Mouse (Mus musculus): ENCODE data around the gene Iqgap2. TPM values are rescaled to one million over a fixed set of nuclear protein-coding genes. Genes with fewer than 3 reads are reported as not detected.

The Iqgap2 gene
- total and polyA plus RNA-seq, 3 experiments: 0.08 to 0.14 (median 0.11) TPM

- H3K4me2 ChIP-seq (ENCODE audit: insufficient read depth, low read depth, poor library complexity, severe bottlenecking): no peak overlapping the region
- peaks cover 19% of the 10 kb centered on the region for H3K9me3 ChIP-seq (replicated peaks; ENCODE audit: low read length)
- no peak for DNase-seq (ENCODE audit: extremely low read depth)
- H3K79me2 ChIP-seq (replicated peaks; ENCODE audit: control insufficient read depth, extremely low read depth, insufficient read depth, poor library complexity, severe bottlenecking): no peaks in the 10 kb centered on the region
- H3K36me3 ChIP-seq (replicated peaks in 1 of 2; ENCODE audit: control insufficient read depth in 1 of 2, insufficient read depth in 1 of 2, low read length in 1 of 2): no peaks in the 10 kb centered on the region
- no peak overlapping the region for H3K4me3 ChIP-seq (replicated peaks in 1 of 3; ENCODE audit: low read depth in 2 of 3, low read length in 2 of 3, poor library complexity in 1 of 3)
- TF ChIP-seq RCOR1 (conservative IDR thresholded peaks at IDR 0.05; ENCODE audit: low read depth, low read length) (no peak), TCF12 (IDR thresholded peaks at IDR 0.05; ENCODE audit: low read depth, low read length) (no peak), ZKSCAN1 (IDR thresholded peaks at IDR 0.05; ENCODE audit: borderline replicate concordance, low read depth, low read length) (no peak), MEF2A (IDR thresholded peaks at IDR 0.05; ENCODE audit: borderline replicate concordance, low read depth, low read length) (no peak), ETS1 (conservative IDR thresholded peaks at IDR 0.05; ENCODE audit: low read depth, low read length) (no peak), MYC (IDR thresholded peaks at IDR 0.05; ENCODE audit: low read depth, low read length) (no peak), ZC3H11A (IDR thresholded peaks at IDR 0.05; ENCODE audit: low read depth, low read length) (no peak), RAD21 (IDR thresholded peaks at IDR 0.05; ENCODE audit: low read depth, low read length) (no peak), ZNF384 (IDR thresholded peaks at IDR 0.05; ENCODE audit: low read depth, low read length) (no peak), ELF1 (IDR thresholded peaks at IDR 0.05; ENCODE audit: low read depth, low read length) (no peak), JUND (conservative IDR thresholded peaks at IDR 0.05; ENCODE audit: low read depth, low read length) (no peak), UBTF (IDR thresholded peaks at IDR 0.05; ENCODE audit: low read depth, low read length) (no peak), MAFK (IDR thresholded peaks at IDR 0.05; ENCODE audit: insufficient replicate concordance, low read length) (no peak), GABPA (IDR thresholded peaks at IDR 0.05; ENCODE audit: insufficient replicate concordance, low read depth, low read length) (no peak)
- in situ Hi-C loops (cut with MboI; ENCODE audit: low pct_ligation_motif_present, low pct_unique_long_range_greater_than_20kb, low sequenced_read_pairs) (no loop called here), dilution Hi-C loops (cut with MboI; ENCODE audit: extremely low pct_ligation_motif_present, extremely low pct_unique_long_range_greater_than_20kb, low sequenced_read_pairs) (no loop called here)
- H3K9ac ChIP-seq (ENCODE audit: insufficient read depth, low read depth): no peak overlapping the region
- H3K27me3 ChIP-seq (replicated peaks): no peaks in the 10 kb centered on the region
- H3K27ac ChIP-seq (ENCODE audit: insufficient read depth, low read depth): no peak overlapping the region
- H3K4me1 ChIP-seq (ENCODE audit: control insufficient read depth in 1 of 2, insufficient read depth in 2 of 2): no peaks in the 10 kb centered on the region; a peak in 1 of 4 replicates
Measured at GRCm38 (mm10) chr13:95918624-95919284, 27.0 kb upstream of the Iqgap2 start.

GRCm38 (mm10) chr13:95913046-95913406, 21.3 kb upstream of the Iqgap2 start:
- Histone ChIP-seq H3K27me3 (replicated peaks) (no peaks in the 10 kb centered on the region), H3K79me2 (replicated peaks; ENCODE audit: control insufficient read depth, extremely low read depth, insufficient read depth, poor library complexity, severe bottlenecking) (no peaks in the 10 kb centered on the region), H3K9me3 (replicated peaks; ENCODE audit: low read length) (peaks cover 6% of the 10 kb centered on the region), H3K4me2 (ENCODE audit: insufficient read depth, low read depth, poor library complexity, severe bottlenecking) (no peak overlapping the region), H3K36me3 (replicated peaks in 1 of 2; ENCODE audit: control insufficient read depth in 1 of 2, insufficient read depth in 1 of 2, low read length in 1 of 2) (no peaks in the 10 kb centered on the region), H3K27ac (ENCODE audit: insufficient read depth, low read depth) (no peak overlapping the region), H3K4me1 (ENCODE audit: control insufficient read depth in 1 of 2, insufficient read depth in 2 of 2) (no peaks in the 10 kb centered on the region), H3K9ac (ENCODE audit: insufficient read depth, low read depth) (no peak overlapping the region), H3K4me3 (replicated peaks in 1 of 3; ENCODE audit: low read depth in 2 of 3, low read length in 2 of 3, poor library complexity in 1 of 3) (no peak overlapping the region)
- dilution Hi-C loops (cut with MboI; ENCODE audit: extremely low pct_ligation_motif_present, extremely low pct_unique_long_range_greater_than_20kb, low sequenced_read_pairs): no loop called here
- DNase-seq (ENCODE audit: extremely low read depth): no peak
- in situ Hi-C loops (cut with MboI; ENCODE audit: low pct_ligation_motif_present, low pct_unique_long_range_greater_than_20kb, low sequenced_read_pairs): no loop called here
- TF ChIP-seq KAT2A (IDR thresholded peaks at IDR 0.05; ENCODE audit: insufficient replicate concordance, low read length) (no peak), HCFC1 (IDR thresholded peaks at IDR 0.05; ENCODE audit: low read depth, low read length) (no peak), TCF12 (IDR thresholded peaks at IDR 0.05; ENCODE audit: low read depth, low read length) (no peak), EP300 (IDR thresholded peaks at IDR 0.05; ENCODE audit: low read length) (no peak), MXI1 (IDR thresholded peaks at IDR 0.05; ENCODE audit: low read depth, low read length) (no peak), JUN (IDR thresholded peaks at IDR 0.05; ENCODE audit: insufficient read depth, low read depth, low read length) (no peak), E2F4 (IDR thresholded peaks at IDR 0.05; ENCODE audit: insufficient replicate concordance, low read depth, low read length) (no peak), ZMIZ1 (IDR thresholded peaks at IDR 0.05; ENCODE audit: low read depth, low read length) (no peak), ELF1 (IDR thresholded peaks at IDR 0.05; ENCODE audit: low read depth, low read length) (no peak), MYC (IDR thresholded peaks at IDR 0.05; ENCODE audit: low read depth, low read length) (no peak), ZC3H11A (IDR thresholded peaks at IDR 0.05; ENCODE audit: low read depth, low read length) (no peak), JUND (conservative IDR thresholded peaks at IDR 0.05; ENCODE audit: low read depth, low read length) (no peak), TBP (conservative IDR thresholded peaks at IDR 0.05; ENCODE audit: low read depth, low read length) (no peak)
